Mouse (Mus musculus) cerebellum, adult 2 months (tissue): ENCODE results near the gene Ltbp1.

Experiments
- CTCF ChIP-seq: fragments of 200-500 bp; IDR thresholded peaks from 2 replicates; pipeline ENCODE4 v1.5.1; 2011; ENCODE audit warnings: low read depth, mild to moderate bottlenecking, control low read depth, low read length, moderate library complexity, borderline replicate concordance; ENCODE audit not compliant: insufficient read depth
- POLR2A ChIP-seq: fragments of 200-500 bp; IDR thresholded peaks from 2 replicates; pipeline ENCODE4 v1.6.1; 2011; ENCODE audit warnings: low read length, control low read depth, borderline replicate concordance; ENCODE audit not compliant: insufficient read depth

DNA sequence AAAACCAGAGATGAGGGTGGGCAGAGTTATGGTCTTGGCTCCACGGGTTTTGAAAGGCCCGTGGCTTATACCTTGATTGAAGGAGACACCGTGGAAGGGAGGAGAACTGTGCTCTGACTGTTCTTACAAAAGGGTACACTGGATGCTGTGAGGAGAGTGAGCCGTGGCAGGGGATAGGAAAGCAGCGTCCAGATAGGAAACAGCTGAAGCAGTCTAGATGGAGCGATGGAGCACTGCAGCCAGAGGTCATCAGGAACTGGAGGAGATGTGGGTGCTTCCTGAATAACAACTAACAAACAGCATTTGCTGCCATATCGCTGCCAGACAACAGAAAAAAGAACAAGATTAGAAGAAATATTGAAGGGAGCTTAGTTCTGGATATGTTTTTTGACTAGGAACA is 166.3 kb downstream of the Ltbp1 start:
- TF ChIP-seq CTCF (no peak), POLR2A (no peak)
